Mouse (Mus musculus): Measurements from ENCODE around the gene Fabp1.

Gene Fabp1

DNA sequence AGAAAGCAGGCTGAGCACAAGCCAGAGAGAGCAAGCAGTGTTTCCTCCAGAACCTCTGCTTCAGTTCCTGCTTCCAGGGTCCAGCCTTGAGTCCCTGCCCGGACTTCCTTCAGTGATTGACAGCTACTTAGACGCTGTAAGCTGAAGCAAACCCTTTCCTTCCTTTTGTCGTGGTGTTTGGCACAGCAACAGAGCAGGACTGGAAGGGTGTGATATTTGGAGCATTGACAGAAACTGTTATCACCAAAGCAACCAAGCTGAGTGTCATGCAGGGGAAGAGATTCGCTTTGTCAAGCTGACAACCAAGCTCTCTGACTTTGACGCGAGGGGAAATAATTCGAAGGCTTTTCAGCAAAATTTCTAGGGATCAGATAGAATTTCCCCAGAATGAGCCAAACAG, 12.3 kb downstream of the Fabp1 start:
- no peak for DNase-seq (ENCODE audit: low read depth, low spot score)

DNA sequence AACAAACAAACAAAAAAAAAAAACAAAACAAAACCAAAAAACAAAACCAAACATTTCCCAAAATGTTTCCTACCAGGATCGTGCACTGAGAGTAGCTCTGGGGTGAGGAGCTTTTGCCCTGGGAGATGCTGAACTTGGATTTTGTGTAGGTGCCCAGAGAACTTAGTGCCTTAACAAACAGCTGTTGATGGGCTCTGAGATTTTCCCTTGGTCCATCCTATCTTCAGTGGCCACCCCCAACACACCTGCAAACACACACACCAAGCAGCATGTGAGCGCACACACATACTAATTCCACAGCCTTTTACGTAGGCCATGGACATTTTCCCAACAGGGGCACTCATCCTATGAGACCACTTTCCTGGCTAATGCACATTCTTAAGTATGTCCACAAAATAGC, 12.8 kb downstream of the Fabp1 start:
- no peak for DNase-seq (ENCODE audit: low read depth, low spot score)

DNA sequence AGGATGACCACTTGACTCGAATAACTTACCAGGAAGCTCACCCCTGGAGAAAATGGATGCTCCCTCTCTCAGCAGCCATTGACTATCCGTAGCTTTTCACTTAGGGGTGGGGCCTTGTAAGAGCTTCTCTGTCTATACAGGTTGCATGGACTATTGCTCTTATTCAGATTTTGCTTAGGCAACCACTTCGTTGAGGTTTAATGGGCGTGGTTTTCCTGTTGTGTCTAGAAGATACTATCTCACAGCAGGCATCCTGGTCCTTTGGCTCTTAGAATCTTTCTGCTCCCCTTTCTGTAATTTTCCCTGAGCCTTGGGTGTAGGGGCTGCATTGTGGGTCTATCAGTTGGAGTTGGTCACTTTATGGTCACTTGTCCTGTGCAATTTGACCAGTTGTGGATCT, 21.9 kb downstream of the Fabp1 start:
- DNase-seq (ENCODE audit: low read depth, low spot score), result no peak

DNA sequence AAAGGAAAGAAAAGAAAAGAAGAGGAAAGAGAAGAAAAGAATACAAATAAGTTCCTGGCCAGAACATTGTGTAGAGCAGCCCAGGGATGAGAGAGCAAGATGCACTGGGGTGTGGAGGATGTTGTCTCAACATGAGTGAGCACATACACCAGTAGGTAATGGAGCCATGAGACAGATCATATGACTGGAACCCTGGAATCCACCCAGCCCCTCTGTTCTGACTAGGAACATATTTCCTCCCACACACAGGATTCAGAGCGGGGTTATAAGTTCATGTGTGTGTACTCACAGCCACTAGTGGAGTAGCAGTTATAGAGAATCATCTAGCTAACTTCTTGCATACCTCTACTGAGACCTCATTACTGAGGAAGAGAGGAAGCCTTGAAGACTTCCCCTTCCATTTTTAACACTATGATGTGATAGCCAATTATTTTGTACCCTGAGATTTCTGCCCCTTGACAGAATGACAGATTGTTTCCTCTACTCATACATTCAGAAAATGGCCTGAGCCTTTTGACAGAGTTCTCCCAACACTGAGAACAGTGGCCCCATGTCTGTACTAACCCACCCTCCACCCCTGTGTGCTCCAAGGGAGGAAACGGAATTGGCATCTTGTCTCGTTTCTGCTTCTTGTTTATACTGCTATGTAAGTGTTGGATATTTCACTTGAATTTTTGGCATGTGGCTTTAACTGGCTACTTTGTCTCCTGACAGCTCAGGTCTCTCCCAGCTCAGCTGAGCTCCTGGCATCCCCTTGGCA, 24.7 kb downstream of the Fabp1 start:
- no peak for DNase-seq (ENCODE audit: low read depth, low spot score)

DNA sequence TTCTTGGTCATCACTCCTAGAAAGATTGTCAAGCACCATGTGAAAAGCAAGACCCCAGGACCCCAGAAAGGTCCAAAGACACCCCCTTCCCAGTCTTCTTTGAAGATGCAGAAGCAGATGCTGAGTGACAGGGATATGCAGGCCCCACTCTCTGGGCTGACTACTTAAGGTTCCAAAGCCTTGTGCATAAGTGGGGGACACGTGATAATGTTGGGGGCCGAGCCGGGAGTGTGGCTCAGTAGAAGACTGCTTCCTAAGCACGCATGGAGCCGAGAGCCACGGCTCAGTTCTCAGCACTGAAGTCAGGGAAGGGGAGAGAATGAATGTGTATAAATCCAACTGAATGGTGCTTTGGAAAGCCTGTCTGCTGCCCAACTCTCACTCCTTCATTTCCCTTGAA, 26.9 kb downstream of the Fabp1 start:
- DNase-seq (ENCODE audit: low read depth, low spot score), result no peak

DNA sequence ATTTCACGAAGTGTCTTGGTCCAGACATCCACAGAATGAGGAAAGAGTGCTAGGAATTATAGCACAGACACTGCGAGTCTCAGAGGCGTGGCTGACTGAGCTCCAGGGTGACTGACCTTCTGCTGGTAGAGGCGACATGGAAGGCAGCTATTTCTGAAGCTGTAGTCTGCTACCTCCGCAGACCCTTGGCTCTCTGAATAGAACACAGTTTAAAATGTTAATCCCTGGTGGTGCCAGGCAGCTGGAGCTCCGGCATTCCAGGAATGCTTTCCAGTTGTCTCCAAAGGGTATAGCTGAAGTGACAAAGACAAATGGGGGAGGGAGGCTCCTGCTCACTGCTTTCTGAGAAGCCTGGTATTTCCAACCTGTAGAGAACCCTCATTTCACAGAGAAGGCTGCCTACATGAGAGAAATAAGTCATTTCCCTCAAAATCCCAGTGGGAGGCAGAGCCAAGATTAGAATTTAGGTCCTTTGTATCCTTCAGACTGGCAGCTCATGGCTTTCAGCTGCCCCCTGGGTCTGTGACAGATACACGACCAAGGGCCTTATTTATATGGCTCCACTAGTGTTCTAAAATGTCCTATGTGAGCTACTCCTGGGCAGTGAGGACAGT, 27.6 kb downstream of the Fabp1 start:
- peak; percentile 27 for DNase-seq (ENCODE audit: low read depth, low spot score)

DNA sequence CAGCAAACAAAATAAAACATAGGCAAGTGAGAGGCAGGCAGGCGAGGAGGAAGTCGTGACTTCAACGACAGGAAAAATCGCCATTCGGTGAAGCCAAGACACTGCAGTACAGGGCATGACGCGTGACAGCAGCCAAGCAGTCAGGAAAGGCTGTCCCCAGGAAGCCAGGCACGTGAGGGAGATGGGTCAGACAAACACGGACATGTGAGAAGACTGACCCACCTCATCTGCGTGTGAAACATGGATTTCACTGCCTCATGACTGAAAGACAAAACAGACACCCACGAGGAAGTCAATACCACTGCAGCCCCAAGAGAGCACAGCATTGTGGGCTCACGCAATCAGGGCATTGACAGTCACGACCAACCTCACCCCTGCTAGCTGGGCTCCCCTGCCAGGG, 35.5 kb downstream of the Fabp1 start:
- DNase-seq (ENCODE audit: low read depth, low spot score), result no peak

DNA sequence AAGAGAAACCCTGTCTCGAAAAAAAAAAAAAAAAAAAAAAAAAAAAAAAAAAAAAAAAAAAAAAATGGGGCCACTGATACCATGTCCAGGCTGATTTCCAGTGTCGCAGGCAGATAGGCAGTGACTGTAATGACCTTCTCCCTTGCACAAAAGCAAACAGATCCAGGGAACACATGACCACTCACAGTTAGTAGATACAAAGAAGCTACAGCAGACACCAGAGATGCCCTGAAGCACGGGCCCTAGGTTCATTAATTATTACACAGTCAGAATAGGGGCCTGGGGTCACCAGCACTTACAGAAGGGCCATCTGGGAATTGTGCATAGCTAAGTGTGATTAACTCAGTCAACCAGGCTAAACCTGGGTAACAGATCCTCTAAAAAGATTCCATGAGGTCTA, 36.3 kb downstream of the Fabp1 start:
- DNase-seq (ENCODE audit: low read depth, low spot score), result no peak

DNA sequence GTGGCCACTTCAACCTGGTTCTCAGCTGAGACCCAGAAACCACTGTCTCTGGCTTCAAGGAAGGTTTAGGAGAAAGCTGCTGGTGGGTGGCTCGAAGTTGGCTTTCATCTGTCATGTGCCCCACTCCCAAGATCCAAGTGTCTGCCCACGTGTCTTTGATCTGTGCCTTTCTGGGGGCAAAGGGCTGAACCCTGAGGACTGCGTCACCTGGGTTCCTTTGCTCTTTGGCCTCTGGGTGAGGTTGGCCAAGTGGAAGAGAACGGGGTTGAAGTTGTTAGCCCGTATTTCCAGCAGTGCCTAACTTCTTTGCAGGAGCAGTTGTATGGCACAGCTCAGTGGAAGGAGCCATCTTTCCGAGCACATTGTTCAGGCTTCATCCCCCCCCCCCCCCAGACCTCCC, 36.9 kb downstream of the Fabp1 start:
- DNase-seq (ENCODE audit: low read depth, low spot score), result no peak

DNA sequence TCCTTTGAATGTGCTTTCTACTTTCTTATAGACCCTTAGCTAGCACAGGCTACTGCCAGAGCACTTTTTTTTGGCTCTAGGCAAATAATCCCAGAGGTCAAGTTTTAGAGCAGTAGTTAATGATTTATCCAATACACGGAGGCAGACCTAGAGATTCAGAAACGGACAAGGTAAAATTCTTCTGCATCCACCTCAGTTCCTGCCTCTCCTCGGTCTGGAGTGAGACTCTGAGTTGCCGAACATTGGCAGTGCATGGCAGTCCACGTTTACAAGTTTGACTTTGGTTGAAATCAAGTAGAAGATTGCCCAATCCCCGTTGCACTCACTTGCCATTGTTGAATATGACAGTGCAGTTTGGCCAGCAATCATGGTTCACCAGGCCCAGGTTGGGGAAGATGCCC, 37.4 kb downstream of the Fabp1 start:
- DNase-seq (ENCODE audit: low read depth, low spot score), result no peak

DNA sequence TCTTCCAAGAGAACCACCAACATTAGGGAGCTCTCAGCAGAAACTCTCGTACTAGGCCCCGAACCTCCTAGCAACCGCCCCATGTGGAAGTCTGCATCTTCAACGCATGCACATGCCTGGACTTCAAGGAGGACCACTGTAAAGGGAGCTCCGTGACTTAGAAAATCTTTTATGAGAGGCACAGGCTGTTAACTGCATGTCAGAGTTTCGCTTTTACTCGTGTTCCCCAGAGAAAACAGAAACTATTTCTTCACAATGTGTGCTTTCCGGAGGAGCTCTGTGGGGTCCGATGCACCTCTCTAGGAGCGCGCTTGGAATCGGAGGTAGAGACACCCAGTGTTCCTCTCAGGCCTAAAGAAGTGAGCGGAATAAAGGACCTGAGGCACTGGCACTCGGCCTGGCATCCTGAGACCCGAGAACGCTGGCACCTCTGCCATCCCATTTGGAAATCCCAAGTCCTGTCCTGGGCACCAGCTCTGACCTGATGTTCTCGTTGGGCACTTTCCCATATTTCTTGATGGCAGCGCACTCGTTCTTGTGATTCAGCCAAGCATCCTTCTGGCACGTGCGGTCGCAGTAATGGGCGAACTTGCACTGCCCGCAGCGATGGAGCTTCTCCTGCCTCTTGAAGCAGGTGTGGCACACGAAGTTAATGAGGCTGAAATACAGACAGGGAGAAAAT, 39.6 kb downstream of the Fabp1 start:
- no peak for DNase-seq (ENCODE audit: low read depth, low spot score)

DNA sequence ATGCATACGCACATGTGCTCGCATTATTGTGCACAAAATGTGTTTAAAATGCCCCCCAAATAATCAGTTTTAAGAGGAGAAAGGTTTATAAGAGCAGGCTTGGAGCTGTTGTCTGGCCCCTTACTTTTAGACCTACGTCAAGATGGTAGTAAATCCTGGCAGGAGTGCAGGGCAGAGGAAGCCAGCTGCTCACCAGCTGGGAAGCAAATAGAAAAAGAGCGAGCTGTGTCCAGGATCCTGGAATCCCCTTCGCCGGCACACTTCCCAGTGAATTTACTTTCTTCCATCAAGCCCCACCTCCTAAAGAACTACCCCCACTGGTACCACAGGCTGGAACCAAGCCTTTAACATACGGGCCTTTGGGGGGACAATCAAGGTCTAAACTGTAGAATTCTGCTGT, 41.2 kb downstream of the Fabp1 start:
- no peak for DNase-seq (ENCODE audit: low read depth, low spot score)

DNA sequence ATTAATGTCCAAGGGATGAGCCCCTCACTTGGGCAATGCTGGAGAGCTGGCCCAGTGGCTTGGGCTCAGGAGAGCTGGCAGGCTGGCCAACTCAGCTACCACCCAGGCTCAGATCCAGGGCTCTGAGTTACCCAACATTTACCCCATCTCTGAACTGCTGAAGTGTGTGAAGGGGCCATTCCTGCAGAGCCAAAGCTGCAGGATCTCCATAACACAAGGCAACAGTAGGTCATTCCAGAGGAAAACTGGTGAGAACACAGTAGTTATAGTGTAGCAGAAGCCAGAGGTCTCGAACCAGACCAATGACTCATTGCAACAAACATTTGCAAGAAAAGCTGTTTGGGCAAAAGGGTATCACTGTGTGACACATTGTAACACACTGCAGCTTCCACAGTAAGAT, 43.2 kb downstream of the Fabp1 start:
- DNase-seq (ENCODE audit: low read depth, low spot score), result no peak

DNA sequence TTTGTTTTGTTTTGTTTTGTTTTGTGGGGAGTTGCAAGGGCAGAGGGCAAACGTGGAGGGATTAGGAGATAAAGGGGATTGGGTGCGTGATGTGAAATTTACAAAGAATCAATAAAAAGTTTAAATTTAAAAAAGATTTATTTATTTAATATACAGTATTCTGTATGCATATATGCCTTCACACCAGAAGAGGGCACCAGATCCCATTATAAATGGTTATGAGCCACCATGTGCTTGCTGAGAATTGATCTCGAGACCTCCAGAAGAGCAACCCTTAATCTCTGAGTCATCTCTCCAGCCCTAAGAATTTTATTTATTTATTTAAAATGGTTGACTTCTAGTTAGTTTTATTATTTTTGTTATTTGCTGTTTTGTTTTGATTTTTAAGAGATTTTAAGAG, 43.6 kb downstream of the Fabp1 start:
- DNase-seq (ENCODE audit: low read depth, low spot score), result no peak

DNA sequence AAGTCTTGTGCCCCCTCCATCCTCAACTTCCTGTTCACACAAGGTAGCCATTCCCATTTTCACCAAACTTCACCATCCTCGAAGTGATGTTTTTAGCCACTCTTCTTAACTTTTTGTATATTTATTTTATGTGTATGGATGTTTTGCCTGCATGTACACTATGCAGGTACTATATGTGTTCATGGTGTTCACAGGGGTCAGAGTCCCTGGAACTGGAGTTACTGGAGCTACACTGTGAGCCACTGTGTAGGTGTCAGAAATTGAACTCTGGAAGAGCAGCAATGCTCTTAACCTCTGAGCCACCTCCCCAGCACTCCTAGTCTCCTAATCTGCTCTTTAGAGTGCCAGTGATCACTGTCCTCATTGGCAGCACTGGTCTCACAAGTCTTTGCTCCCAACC, 48.8 kb downstream of the Fabp1 start:
- DNase-seq (ENCODE audit: low read depth, low spot score), result no peak

DNA sequence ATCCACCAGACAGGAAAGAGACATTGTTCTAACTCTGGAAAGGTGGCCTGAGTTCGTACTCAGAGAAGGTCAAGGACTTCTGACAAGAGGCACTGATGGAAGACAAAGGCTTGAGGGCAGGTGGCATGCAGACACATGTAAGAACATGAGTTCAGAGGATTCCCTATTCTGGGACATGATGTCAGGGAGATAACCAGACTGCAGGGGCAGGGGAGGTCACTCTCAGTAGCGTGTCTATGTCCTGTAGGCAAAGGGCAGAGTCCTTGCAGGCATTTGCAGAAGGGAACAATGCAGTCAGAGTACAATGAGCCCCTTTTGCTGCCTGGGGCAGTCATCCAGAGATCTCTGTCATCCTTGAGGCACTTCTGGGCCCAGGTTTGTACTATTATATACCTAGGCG, 50.0 kb downstream of the Fabp1 start:
- DNase-seq (ENCODE audit: low read depth, low spot score), result no peak

DNA sequence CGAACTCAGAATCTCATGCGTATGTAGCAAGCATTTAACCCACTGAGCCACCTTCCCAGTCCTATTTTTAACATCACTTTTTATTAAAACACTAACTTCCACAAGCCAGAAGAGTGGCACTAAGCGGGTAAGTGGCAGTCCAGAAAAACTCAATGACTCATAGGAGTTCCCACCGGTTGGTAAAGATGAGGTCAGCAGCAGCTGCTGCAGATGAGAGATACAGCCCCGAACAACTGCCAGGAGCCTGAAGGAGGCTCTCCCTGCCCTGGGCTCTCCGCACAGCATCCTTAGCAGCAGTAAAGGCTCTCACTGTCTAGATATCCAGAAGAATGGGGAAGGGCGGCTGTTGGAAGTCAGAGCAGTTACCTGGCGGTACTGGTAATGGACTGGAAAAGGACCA, 51.3 kb downstream of the Fabp1 start:
- no peak for DNase-seq (ENCODE audit: low read depth, low spot score)

DNA sequence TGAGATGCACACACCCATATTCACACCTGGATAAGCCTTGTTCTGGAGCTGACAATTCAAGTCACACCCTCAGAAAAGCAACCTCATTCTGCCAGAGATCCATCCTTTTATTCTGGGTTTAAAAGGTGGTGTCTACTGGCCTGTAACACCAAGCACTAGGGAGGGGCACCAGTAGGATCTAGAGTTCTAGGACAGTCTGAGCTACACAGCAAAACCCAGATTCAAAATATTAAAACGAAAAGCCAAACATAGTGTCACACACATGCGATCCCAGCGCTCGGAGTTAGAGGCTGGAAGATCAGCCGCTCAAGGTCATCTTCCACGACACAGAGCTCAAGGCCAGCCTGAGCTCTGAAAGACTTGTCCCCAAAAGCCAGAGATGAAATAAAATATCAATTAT, 54.8 kb downstream of the Fabp1 start:
- no peak for DNase-seq (ENCODE audit: low read depth, low spot score)
